In the genomic region with DNA sequence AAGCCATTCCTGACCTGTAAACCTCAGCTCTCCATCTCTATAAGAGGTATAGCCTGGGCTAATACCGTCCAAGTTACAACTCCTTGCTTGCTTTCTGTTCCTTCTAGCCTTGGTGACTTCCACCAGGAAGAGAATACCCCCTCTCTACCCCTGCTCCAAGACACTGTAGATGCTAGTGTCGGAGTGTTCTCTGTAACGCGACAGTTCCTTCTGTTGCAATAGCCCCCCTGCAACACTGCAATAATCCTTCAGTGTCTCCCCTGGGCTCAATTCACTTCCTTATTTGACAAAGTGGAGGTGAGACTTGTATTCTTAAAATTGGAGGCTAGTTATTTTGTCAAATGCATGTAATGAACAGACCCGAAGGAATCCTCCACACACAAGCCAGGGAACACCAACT, we compare ENCODE assay signal across 26 mouse cellular contexts. TPM values are rescaled to one million over a fixed set of nuclear protein-coding genes. Genes with fewer than 3 reads are reported as not detected.
"Had no signal": no experiment of that assay in that cellular context is flagged by ENCODE, and none has a peak within 500 bp of the region (broad histone marks: within the 10 kb centered on the region; RNA-seq: fewer than 3 reads in every experiment).

No protein-coding gene starts in this region.

- H3K27ac ChIP-seq: heart, embryonic 10.5 days; hindbrain, embryonic 10.5 days; hindbrain, embryonic 12.5 days; hindbrain, embryonic 14.5 days; layer of hippocampus, adult 2 months; left cerebral cortex, adult 2 months; limb, embryonic 10.5 days; limb, embryonic 12.5 days had no signal

- H3K27me3 ChIP-seq: heart, embryonic 12.5 days; hindbrain, embryonic 12.5 days; limb, embryonic 12.5 days had no signal

- H3K4me3 ChIP-seq: heart, embryonic 10.5 days; heart, embryonic 12.5 days; hindbrain, embryonic 10.5 days; hindbrain, embryonic 12.5 days; layer of hippocampus, adult 2 months; left cerebral cortex, adult 2 months; limb, embryonic 10.5 days; limb, embryonic 12.5 days had no signal

- ATAC-seq: hindbrain, embryonic 16.5 days; inflammation-experienced regulatory T-cells, adult 6 months; intestine, embryonic 16.5 days had no signal

- DNase-seq: gastrocnemius, postnatal 14 days; gastrocnemius, postnatal 36 days; heart, adult 18-20 months; heart, postnatal 10 days; heart, postnatal 4 days; kidney, adult 18-20 months; kidney, adult 8-10 months; kidney, postnatal 10 days; kidney, postnatal 25 days; kidney, postnatal 4 days; liver had no signal

- H3K9ac ChIP-seq: heart, embryonic 12.5 days; hindbrain, embryonic 12.5 days; hindbrain, embryonic 14.5 days; limb, embryonic 12.5 days had no signal

- H3K4me2 ChIP-seq: heart, embryonic 12.5 days; hindbrain, embryonic 12.5 days; hindbrain, embryonic 14.5 days; limb, embryonic 12.5 days; liver, embryonic 11.5 days had no signal

- H3K4me1 ChIP-seq: heart, embryonic 10.5 days; heart, embryonic 12.5 days; hindbrain, embryonic 10.5 days; hindbrain, embryonic 12.5 days; limb, embryonic 10.5 days; limb, embryonic 12.5 days had no signal

- H3K9me3 ChIP-seq: heart, embryonic 10.5 days; heart, embryonic 12.5 days; hindbrain, embryonic 10.5 days; hindbrain, embryonic 12.5 days; limb, embryonic 10.5 days; limb, embryonic 12.5 days had no signal

RNA-seq across cellular contexts. Expression of gene Nipal4, which starts 19.7 kb away (rescaled TPM):
- total RNA-seq: gastrocnemius, adult 18-20 months; gastrocnemius, adult 8-10 months; heart, adult 18-20 months had no signal
